Mouse (Mus musculus) thymus, adult 2 months (tissue): ENCODE measurements around the gene Klk8. TPM values are rescaled to one million over a fixed set of nuclear protein-coding genes. Genes with fewer than 3 reads are reported as not detected.

Experiments used
- DNase-seq: peaks from one replicate; pipeline ENCODE4 v3.0.0; 2021
- H3K27ac ChIP-seq: fragments of 200-500 bp; 2 replicates; pipeline ENCODE4 v1.5.1; 2012; ENCODE audit warnings: low read length, control low read depth; ENCODE audit not compliant: control insufficient read depth, insufficient read depth
- H3K27me3 ChIP-seq: fragments of 200-500 bp; 2 replicates; pipeline ENCODE4 v1.6.1; 2012; ENCODE audit warnings: mild to moderate bottlenecking, low read length, moderate library complexity, mixed read lengths; ENCODE audit not compliant: control insufficient read depth, insufficient read depth
- H3K36me3 ChIP-seq: fragments of 200-500 bp; 2 replicates; pipeline ENCODE4 v1.6.1; 2012; ENCODE audit warnings: mild to moderate bottlenecking, low read length, moderate library complexity; ENCODE audit not compliant: control insufficient read depth, insufficient read depth
- H3K4me1 ChIP-seq: fragments of 200-500 bp; replicated peaks from 2 replicates; pipeline ENCODE4 v1.6.1; 2012; ENCODE audit warnings: low read length; ENCODE audit not compliant: control insufficient read depth, insufficient read depth
- H3K4me3 ChIP-seq: fragments of 200-500 bp; 2 replicates; pipeline ENCODE4 v1.5.1; 2012; ENCODE audit warnings: mild to moderate bottlenecking, low read length, control low read depth, moderate library complexity; ENCODE audit not compliant: control insufficient read depth, insufficient read depth
- CTCF ChIP-seq: fragments of 200-500 bp; IDR thresholded peaks from 2 replicates; pipeline ENCODE4 v1.5.1; 2012; ENCODE audit warnings: mild to moderate bottlenecking, control low read depth, low read length, moderate library complexity, borderline replicate concordance; ENCODE audit not compliant: control insufficient read depth, poor library complexity, insufficient read depth; ENCODE audit errors: extremely low read depth
- POLR2A ChIP-seq: fragments of 200-500 bp; IDR thresholded peaks from 2 replicates; pipeline ENCODE4 v1.6.1; 2012; ENCODE audit warnings: mild to moderate bottlenecking, low read length, control low read depth, moderate library complexity; ENCODE audit not compliant: control insufficient read depth, poor library complexity, insufficient read depth; ENCODE audit errors: extremely low read depth
- WGBS: fragments of 180-500 bp; shearing (Covaris S2); methylation state at CpG from one replicate; pipeline ENCODE4 v1.1.7; 2018; 5-methylcytosine and 5-hydroxymethylcytosine counted together
- polyA plus RNA-seq: library from polyadenylated mRNA; depleted of rRNA; stranded (reverse); fragments of >200 nt; gene quantifications from 2 replicates; pipeline ENCODE4 v1.2.3, GENCODE M21; 2012

Klk8 gene
- polyA plus RNA-seq, 1 experiment, result 28.9 TPM

GRCm38 (mm10) chr7:43815211-43815610, 17.8 kb downstream of the Klk8 start:
- no peak for TF ChIP-seq CTCF
- no peak for TF ChIP-seq POLR2A
- WGBS, result 90% methylated on average over 7 of the region's 7 CpGs

GRCm38 (mm10) chr7:43816746-43817145, 19.4 kb downstream of the Klk8 start:
- H3K27ac ChIP-seq, result no peak overlapping the region
- no peak for DNase-seq
- H3K36me3 ChIP-seq, result no peaks in the 10 kb centered on the region
- no peak for TF ChIP-seq POLR2A
- no peak for TF ChIP-seq CTCF
- no peak overlapping the region for H3K4me3 ChIP-seq
- H3K27me3 ChIP-seq, result no peaks in the 10 kb centered on the region
- no peaks in the 10 kb centered on the region for H3K4me1 ChIP-seq

More at GRCm38 (mm10) chr7:43815211-43815610, 17.8 kb downstream of the Klk8 start:
- no peaks in the 10 kb centered on the region for H3K4me1 ChIP-seq
- no peaks in the 10 kb centered on the region for H3K27me3 ChIP-seq
- H3K36me3 ChIP-seq, result no peaks in the 10 kb centered on the region
- no peak for DNase-seq
- H3K4me3 ChIP-seq, result no peak overlapping the region
- H3K27ac ChIP-seq, result no peak overlapping the region

- Histone ChIP-seq H3K36me3 (no peaks in the 10 kb centered on the region), H3K27ac (no peak overlapping the region), H3K4me1 (no peaks in the 10 kb centered on the region), H3K27me3 (no peaks in the 10 kb centered on the region), H3K4me3 (no peak overlapping the region)
- 89% methylated on average over 7 of the region's 7 CpGs for WGBS
- TF ChIP-seq POLR2A (no peak), CTCF (no peak)
- DNase-seq, result no peak
These were observed 24.2 kb downstream of the Klk8 start for GRCm38 (mm10) chr7:43821581-43821980.

GRCm38 (mm10) chr7:43824199-43824598, 26.8 kb downstream of the Klk8 start, which contains the start of gene Klk6:
Klk6 (plus strand) TSS chr7:43824499.
- Histone ChIP-seq H3K4me3 (no peak within 1 kb of the TSS), H3K27ac (no peak within 1 kb of the TSS), H3K36me3 (no peaks in the 10 kb centered on the region), H3K4me1 (no peaks in the 10 kb centered on the region), H3K27me3 (no peaks in the 10 kb centered on the region)
- TF ChIP-seq POLR2A, result no peak
- TF ChIP-seq CTCF, result no peak
- 90% methylated on average over 10 of the region's 10 CpGs for WGBS
- no peak for DNase-seq

- TF ChIP-seq POLR2A (no peak), CTCF (no peak)
- Histone ChIP-seq H3K4me3 (no peak overlapping the region), H3K36me3 (no peaks in the 10 kb centered on the region), H3K4me1 (no peaks in the 10 kb centered on the region), H3K27ac (no peak overlapping the region), H3K27me3 (no peaks in the 10 kb centered on the region)
- 91% methylated on average over 5 of the region's 5 CpGs for WGBS
- DNase-seq, result no peak
These were observed 28.7 kb downstream of the Klk8 start for GRCm38 (mm10) chr7:43826056-43826455.

GRCm38 (mm10) chr7:43827706-43828105, 30.3 kb downstream of the Klk8 start:
- H3K36me3 ChIP-seq, result no peaks in the 10 kb centered on the region
- TF ChIP-seq CTCF (no peak), POLR2A (no peak)
- H3K27me3 ChIP-seq, result no peaks in the 10 kb centered on the region
- no peak overlapping the region for H3K27ac ChIP-seq
- 91% methylated on average over 4 of the region's 4 CpGs for WGBS
- H3K4me3 ChIP-seq, result no peak overlapping the region
- H3K4me1 ChIP-seq, result no peaks in the 10 kb centered on the region
- no peak for DNase-seq

GRCm38 (mm10) chr7:43829006-43829405, 31.6 kb downstream of the Klk8 start:
- WGBS, result 93% methylated on average over 8 of the region's 8 CpGs

More at GRCm38 (mm10) chr7:43829006-43829405, 31.6 kb downstream of the Klk8 start:
- DNase-seq, result no peak
- no peak overlapping the region for H3K4me3 ChIP-seq
- no peaks in the 10 kb centered on the region for H3K36me3 ChIP-seq
- H3K27ac ChIP-seq, result no peak overlapping the region
- no peaks in the 10 kb centered on the region for H3K27me3 ChIP-seq
- no peaks in the 10 kb centered on the region for H3K4me1 ChIP-seq
- TF ChIP-seq CTCF, result no peak
- TF ChIP-seq POLR2A, result no peak
